Mouse (Mus musculus) cerebellum, postnatal 14 days (tissue): ENCODE measurements around the gene Olfr1161.
"Not testable (repeated sequence)": the region's sequence is repeated elsewhere in the genome, so short reads cannot be mapped to it uniquely, and the experiment has no call there.

ENCODE experiments used
- DNase-seq, 2 experiments: peaks; one replicate each; pipeline ENCODE4 v3.0.0; 2021; ENCODE audit warnings: mixed read lengths in 2 of 2

Gene Olfr1161

DNA sequence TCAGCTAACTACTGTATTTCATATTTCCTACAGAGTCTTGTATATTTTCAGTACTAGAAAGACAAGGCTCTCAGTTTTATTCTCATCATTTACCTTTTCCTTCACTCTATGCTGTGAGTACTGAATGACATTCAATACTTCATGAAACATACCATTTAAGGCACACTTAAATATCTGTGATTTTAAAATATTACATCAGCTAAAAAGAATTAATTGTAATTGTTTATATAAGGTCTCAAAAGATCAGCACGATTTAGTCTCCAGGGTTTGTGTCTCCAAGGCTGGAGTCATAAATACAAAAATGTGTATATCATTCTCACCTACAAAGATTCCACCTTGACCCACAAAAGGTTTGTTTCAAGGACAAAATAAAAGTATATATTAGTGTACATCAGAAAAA, at the start of gene Olfr1161:
TSS of gene Olfr1161 (plus strand) at position 301 of the 400 bp plus-strand sequence.
- not testable (repeated sequence) for DNase-seq

DNA sequence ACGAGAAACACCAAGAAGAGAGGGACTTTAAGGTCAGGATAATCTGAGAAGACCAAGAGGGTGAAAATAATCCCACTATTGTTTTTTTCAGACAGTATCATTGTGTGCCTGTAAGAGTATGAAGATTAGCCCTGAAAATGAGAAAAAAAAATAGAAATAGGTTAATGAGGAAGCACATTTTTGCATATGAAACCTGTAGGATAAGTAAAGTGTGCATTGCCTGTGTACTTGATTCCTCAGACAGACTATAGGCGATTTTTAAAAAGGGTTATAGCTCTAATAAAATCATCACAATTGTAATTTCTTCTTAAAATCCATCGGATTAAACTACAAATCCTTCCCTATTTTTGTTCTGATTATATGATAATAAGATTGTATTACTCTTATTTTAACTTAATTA, 48.0 kb upstream of the Olfr1161 start, which contains the start of gene Olfr74:
TSS of gene Olfr74 (minus strand) at position 101 of the 400 bp plus-strand sequence.
- no peak for DNase-seq

DNA sequence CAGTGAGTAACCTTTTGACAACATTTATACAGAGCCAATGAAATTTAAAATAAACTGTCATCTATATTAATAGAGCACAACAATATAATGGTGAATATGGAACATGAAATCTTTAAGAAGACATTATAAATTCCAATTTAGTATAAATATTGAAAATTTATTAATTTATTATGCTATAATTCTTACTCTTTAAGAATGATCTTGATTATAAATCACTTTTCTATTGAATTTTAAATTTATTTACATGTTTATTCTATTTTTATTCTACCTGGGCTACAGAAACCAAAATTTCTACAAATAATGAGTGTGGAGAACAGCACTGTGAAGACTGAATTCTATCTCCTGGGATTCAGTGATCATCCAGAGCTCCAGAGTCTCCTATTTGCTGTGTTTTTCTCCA, 32.8 kb upstream of the Olfr1161 start, which contains the start of gene Olfr1158:
TSS of gene Olfr1158 (plus strand) at position 301 of the 400 bp plus-strand sequence.
- no peak for DNase-seq

DNA sequence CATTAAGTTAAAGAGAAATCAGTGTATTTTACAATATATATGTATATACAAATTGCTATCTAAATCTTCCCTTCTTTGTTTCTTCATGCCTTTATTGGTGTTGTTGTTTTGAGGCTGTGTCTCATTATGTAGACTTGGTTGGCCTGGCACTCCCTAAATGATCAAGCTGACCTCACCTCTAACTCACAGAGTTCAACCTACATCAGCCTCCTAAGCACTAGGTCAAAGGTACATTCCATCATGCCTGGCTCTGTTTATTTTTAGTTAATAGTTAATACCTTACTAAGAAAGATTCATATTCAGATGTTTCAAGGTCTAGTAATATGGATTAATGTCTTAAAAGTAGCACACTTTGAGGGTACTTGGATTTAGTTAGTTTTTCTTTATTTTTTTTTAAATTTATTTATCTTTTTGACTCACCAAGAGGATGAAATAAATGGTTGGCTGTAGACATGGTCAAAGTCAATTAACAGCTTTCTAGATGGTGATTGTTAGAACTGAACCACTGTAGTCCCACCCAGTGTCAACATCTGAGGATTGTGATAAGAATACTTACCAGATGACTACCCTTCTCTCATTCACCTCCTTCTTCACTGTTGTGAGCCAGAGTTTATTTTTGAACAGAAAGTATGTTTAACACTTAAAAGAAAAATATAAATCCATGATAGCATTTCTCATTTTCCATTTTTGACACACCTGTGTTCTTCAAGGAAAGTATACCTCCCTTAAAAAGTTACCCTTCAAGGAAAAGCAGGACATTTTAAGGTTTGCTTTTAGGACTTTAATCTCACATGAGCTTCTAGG, 14.9 kb upstream of the Olfr1161 start, which contains the start of gene Olfr1160:
TSS of gene Olfr1160 (minus strand) at position 754 of the 804 bp plus-strand sequence.
- no peak for DNase-seq

GRCm38 (mm10) chr2:88037599-88037998, 15.0 kb downstream of the Olfr1161 start, which contains the start of gene Olfr73:
Olfr73 (minus strand) TSS chr2:88037699.
- DNase-seq = no peak

DNA sequence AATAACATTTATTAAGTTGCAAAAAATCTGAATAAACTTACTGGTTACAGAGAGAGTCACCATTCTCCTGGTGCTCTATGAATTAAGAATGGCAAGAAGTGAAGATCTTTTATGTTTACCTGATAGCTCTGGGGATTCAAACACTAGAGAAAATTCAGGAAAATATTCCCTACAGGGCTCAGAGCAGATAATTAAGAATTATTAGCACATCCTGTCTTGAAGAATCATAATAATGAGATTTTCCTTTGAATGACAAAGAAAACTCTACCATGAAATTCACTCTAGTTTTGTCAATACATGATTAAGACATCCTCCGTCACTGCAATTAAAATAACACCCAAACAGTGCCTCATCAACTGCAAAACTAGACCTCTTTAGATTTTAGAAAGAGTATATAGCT, 28.5 kb downstream of the Olfr1161 start, which contains the start of gene Olfr1162:
TSS of gene Olfr1162 (minus strand) at position 101 of the 400 bp plus-strand sequence.
- no peak for DNase-seq

- no peak for DNase-seq
These were observed 41.0 kb downstream of the Olfr1161 start for GRCm38 (mm10) chr2:88063587-88063986.

GRCm38 (mm10) chr2:88071730-88072129, 49.2 kb downstream of the Olfr1161 start, which contains the start of gene Olfr1163:
Olfr1163 (minus strand) TSS chr2:88071830.
- DNase-seq = no peak
